In the genomic region with DNA sequence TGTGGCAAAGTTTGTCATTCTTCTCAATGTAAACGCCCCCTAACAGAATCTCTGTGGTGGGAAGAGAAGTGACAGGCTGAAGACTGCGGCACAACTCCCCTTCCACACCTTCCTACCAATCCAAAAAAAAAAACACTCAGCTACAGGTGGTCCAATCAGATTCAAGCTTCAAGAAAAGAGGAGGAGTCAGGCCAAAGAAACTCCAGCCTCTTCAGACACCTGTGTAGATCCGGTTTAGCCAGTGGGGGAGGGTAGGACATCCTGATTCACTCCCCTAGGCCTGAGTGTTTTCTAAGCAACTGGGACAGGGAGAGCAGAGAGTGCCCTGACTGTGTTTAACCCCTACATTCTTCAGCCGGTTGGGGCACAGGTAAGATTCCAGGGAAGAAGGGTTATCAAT, we compare ENCODE assay signal across 10 mouse cellular contexts. TPM values are rescaled to one million over a fixed set of nuclear protein-coding genes. Genes with fewer than 3 reads are reported as not detected.
DNase-seq lines count a peak whose midpoint lies in the region; ATAC-seq and TF ChIP-seq lines count a peak whose summit lies in the region.
"Had no signal": no experiment of that assay in that cellular context is flagged by ENCODE, and none has a peak within 500 bp of the region (broad histone marks: within the 10 kb centered on the region; RNA-seq: fewer than 3 reads in every experiment).

No protein-coding gene starts in this region.

- peaks cover 27% of the 10 kb centered on the region for H3K4me1 ChIP-seq in intestine, embryonic 16.5 days (ENCODE audit: control insufficient read depth, insufficient read depth, low read length)
- no peaks in the 10 kb centered on the region for H3K4me1 ChIP-seq in lung, postnatal 0 days (ENCODE audit: insufficient read depth, low read depth, low read length)

- peaks cover 4% of the 10 kb centered on the region; the same call in 1 of the 2 replicates for H3K27me3 ChIP-seq in intestine, embryonic 16.5 days (replicated peaks; ENCODE audit: control insufficient read depth, insufficient read depth, low read length)
- H3K27me3 ChIP-seq in lung, postnatal 0 days (replicated peaks; ENCODE audit: insufficient read depth, low read length): no peaks in the 10 kb centered on the region; the same call in 1 of the 2 replicates

- H3K27ac ChIP-seq in intestine, embryonic 16.5 days (ENCODE audit: low read length): peak overlapping the region; percentile 69
- peak overlapping the region; percentile 84 for H3K27ac ChIP-seq in lung, postnatal 0 days (ENCODE audit: low read length)
- H3K27ac ChIP-seq: hindbrain, embryonic 15.5 days; midbrain, embryonic 12.5 days had no signal

- DNase-seq in testis, postnatal 14 days (ENCODE audit: low spot score): peak; percentile 42
- DNase-seq in testis, postnatal 10 days (ENCODE audit: low spot score): no peak
- peak; percentile 96 for DNase-seq in lung, postnatal 0 days (ENCODE audit: low spot score)
- DNase-seq in yolk sac, embryonic 10.5 days (ENCODE audit: low spot score): peak; percentile 67
- DNase-seq in gastrocnemius, postnatal 25 days: no peak
- DNase-seq in layer of hippocampus, adult 9-10 months (ENCODE audit: low spot score): no peak
- no peak for DNase-seq in retina, embryonic 14.5 days (ENCODE audit: low spot score)

- H3K4me3 ChIP-seq in intestine, embryonic 16.5 days (ENCODE audit: low read length): no peak overlapping the region
- H3K4me3 ChIP-seq in lung, postnatal 0 days (ENCODE audit: low read depth, low read length): peak overlapping the region; percentile 12; the same call in 1 of the 2 replicates
- H3K4me3 ChIP-seq: hindbrain, embryonic 15.5 days; midbrain, embryonic 12.5 days had no signal

- no peak for TF ChIP-seq CTCF in lung, postnatal 0 days (IDR thresholded peaks at IDR 0.05)

- H3K9ac ChIP-seq in intestine, embryonic 16.5 days (ENCODE audit: low read depth, low read length): 0 out of 2 replicates have a peak overlapping the region, but pooled peaks have one; percentile 2
- 0 out of 2 replicates have a peak overlapping the region, but pooled peaks have one; percentile 8 for H3K9ac ChIP-seq in lung, postnatal 0 days (replicated peaks; ENCODE audit: low read depth)
- H3K9ac ChIP-seq: hindbrain, embryonic 15.5 days; midbrain, embryonic 12.5 days had no signal

- H3K4me2 ChIP-seq in intestine, embryonic 16.5 days (ENCODE audit: low read depth, low read length): peak overlapping the region; percentile 31
- H3K4me2 ChIP-seq in lung, postnatal 0 days (replicated peaks; ENCODE audit: low read depth, low read length): peak overlapping the region; percentile 49
- H3K4me2 ChIP-seq: hindbrain, embryonic 15.5 days; midbrain, embryonic 12.5 days had no signal

- peaks cover 2% of the 10 kb centered on the region; the same call in 1 of the 2 replicates for H3K36me3 ChIP-seq in intestine, embryonic 16.5 days (ENCODE audit: control insufficient read depth, insufficient read depth, low read length)
- no peaks in the 10 kb centered on the region for H3K36me3 ChIP-seq in lung, postnatal 0 days (ENCODE audit: insufficient read depth, low read length)
- H3K36me3 ChIP-seq: hindbrain, embryonic 15.5 days; midbrain, embryonic 12.5 days had no signal

- H3K9me3 ChIP-seq in intestine, embryonic 16.5 days (ENCODE audit: control insufficient read depth, low read length): no peaks in the 10 kb centered on the region
- H3K9me3 ChIP-seq in lung, postnatal 0 days (ENCODE audit: low read length): no peaks in the 10 kb centered on the region
- H3K9me3 ChIP-seq: hindbrain, embryonic 15.5 days; midbrain, embryonic 12.5 days had no signal

- 7% methylated on average over 4 of the region's 4 CpGs for WGBS in intestine, embryonic 16.5 days
- 9% methylated on average over 4 of the region's 4 CpGs for WGBS in lung, postnatal 0 days

- TF ChIP-seq EP300 in lung, postnatal 0 days (IDR thresholded peaks at IDR 0.05): peak; percentile 84

- peak; percentile 41 for ATAC-seq in intestine, embryonic 16.5 days
- ATAC-seq in lung, postnatal 0 days: peak; percentile 81

RNA-seq across cellular contexts. Expression of a gene that starts 5.1 kb away (rescaled TPM):
- polyA plus RNA-seq in intestine, embryonic 16.5 days (2015; fragmentation: Nextera tagmentation; extraction: Ambion mirVana): 29.6 and 34.9 TPM in 2 replicates
- 21.4 and 22.6 TPM in 2 replicates for polyA plus RNA-seq in lung, postnatal 0 days (2015; fragmentation: Nextera tagmentation; extraction: Ambion mirVana)
- total RNA-seq in gastrocnemius, postnatal 25 days (2021): 1 to 10 TPM; 3.3 to 4.3 TPM

RNA-seq across cellular contexts. Expression of a gene that starts 18.6 kb away (rescaled TPM):
- polyA plus RNA-seq in intestine, embryonic 16.5 days (2015; fragmentation: Nextera tagmentation; extraction: Ambion mirVana): 171 and 196 TPM in 2 replicates
- 64.2 and 66.5 TPM in 2 replicates for polyA plus RNA-seq in lung, postnatal 0 days (2015; fragmentation: Nextera tagmentation; extraction: Ambion mirVana)
- 10 to 100 TPM; 36.3 to 36.7 TPM for total RNA-seq in gastrocnemius, postnatal 25 days (2021)

RNA-seq across cellular contexts. Expression of a gene that starts 35.3 kb away (rescaled TPM):
- polyA plus RNA-seq in intestine, embryonic 16.5 days (2015; fragmentation: Nextera tagmentation; extraction: Ambion mirVana): 3,191 and 3,364 TPM in 2 replicates
- 2,921 and 3,267 TPM in 2 replicates for polyA plus RNA-seq in lung, postnatal 0 days (2015; fragmentation: Nextera tagmentation; extraction: Ambion mirVana)
- 1,000 to 10,000 TPM in 1 of 2 experiments, 100 to 1,000 TPM in 1; 972 to 1,021 TPM for total RNA-seq in gastrocnemius, postnatal 25 days (2021)

RNA-seq across cellular contexts. Expression of a gene that starts 36.8 kb away (rescaled TPM):
- polyA plus RNA-seq in intestine, embryonic 16.5 days (2015; fragmentation: Nextera tagmentation; extraction: Ambion mirVana): 13.3 and 13.6 TPM in 2 replicates
- 13.6 and 15.3 TPM in 2 replicates for polyA plus RNA-seq in lung, postnatal 0 days (2015; fragmentation: Nextera tagmentation; extraction: Ambion mirVana)
- total RNA-seq in gastrocnemius, postnatal 25 days (2021): 1 to 10 TPM; 4.9 to 5.1 TPM

RNA-seq across cellular contexts. Expression of a gene that starts 42.2 kb away (rescaled TPM):
- 580 and 624 TPM in 2 replicates for polyA plus RNA-seq in intestine, embryonic 16.5 days (2015; fragmentation: Nextera tagmentation; extraction: Ambion mirVana)
- 459 and 465 TPM in 2 replicates for polyA plus RNA-seq in lung, postnatal 0 days (2015; fragmentation: Nextera tagmentation; extraction: Ambion mirVana)
- total RNA-seq in gastrocnemius, postnatal 25 days (2021): 100 to 1,000 TPM; 286 to 348 TPM

Comparison
In these comparisons a context has a peak if more than half of its experiments do, and no peak if none do; other contexts are left out.
1. DNase-seq: peak in testis, postnatal 14 days (single experiment), lung, postnatal 0 days (single experiment) and yolk sac, embryonic 10.5 days (single experiment); none in testis, postnatal 10 days (single experiment), gastrocnemius, postnatal 25 days (single experiment), layer of hippocampus, adult 9-10 months (single experiment) and retina, embryonic 14.5 days (single experiment).